Comparison of ENCODE assay signal across 8 mouse cellular contexts in the genomic region with DNA sequence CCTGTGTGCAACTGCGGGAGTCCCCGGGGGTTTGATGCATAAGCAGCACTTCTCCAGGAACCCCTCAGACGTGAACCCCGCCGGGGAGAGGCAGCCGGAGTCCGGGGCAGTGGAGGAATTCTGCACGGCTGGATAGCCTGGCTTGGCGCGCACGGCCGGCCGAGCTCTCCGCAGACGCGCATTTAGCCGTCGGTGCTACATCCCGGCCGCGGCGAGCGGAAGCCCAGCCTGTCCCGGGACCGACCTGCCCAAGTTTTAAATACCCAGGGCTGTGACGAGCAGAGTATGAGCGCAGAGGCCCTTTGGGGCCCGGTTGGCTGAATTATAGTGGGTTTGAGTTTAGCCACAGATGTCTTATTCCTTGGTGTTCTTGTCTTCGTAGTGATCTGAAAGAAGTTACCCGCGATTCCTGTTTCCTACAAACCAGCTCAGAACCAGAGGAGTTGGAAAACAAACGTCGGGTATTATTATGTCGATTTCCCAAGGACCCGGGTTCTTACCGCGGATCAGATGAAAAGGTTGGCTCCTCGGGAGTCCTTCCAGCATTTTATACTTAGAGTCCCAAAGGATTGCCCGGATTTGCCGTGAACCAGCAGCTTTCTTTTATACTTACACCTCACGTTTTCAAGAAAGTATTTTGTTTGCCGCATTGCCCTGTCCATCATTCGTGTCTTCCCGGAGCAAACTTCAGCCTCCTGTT. TPM values are rescaled to one million over a fixed set of nuclear protein-coding genes. Genes with fewer than 3 reads are reported as not detected.
DNase-seq lines count a peak whose midpoint lies in the region; ATAC-seq and TF ChIP-seq lines count a peak whose summit lies in the region.

No protein-coding gene starts in this region.

- no peak overlapping the region for H3K27ac ChIP-seq in hindbrain, embryonic 12.5 days
- no peak overlapping the region for H3K27ac ChIP-seq in liver, embryonic 15.5 days (replicated peaks)

- H3K9ac ChIP-seq in hindbrain, embryonic 12.5 days = no peak overlapping the region
- H3K9ac ChIP-seq in liver, embryonic 15.5 days = no peak overlapping the region

- peak; percentile 13 for DNase-seq in CD4-positive helper T cell, adult 2 months (ENCODE audit: low read depth, low spot score)
- peak; percentile 55 for DNase-seq in brain, embryonic 14.5 days (ENCODE audit: low read depth)
- DNase-seq in urinary bladder, postnatal 25 days (ENCODE audit: low spot score) = no peak
- DNase-seq in right cerebral cortex, adult 2 months (ENCODE audit: low spot score in 2 of 2) = no peak
- no peak for DNase-seq in thymus, postnatal 25 days

- H3K4me1 ChIP-seq in hindbrain, embryonic 12.5 days = peaks cover 17% of the 10 kb centered on the region
- peaks cover 12% of the 10 kb centered on the region for H3K4me1 ChIP-seq in liver, embryonic 15.5 days (replicated peaks)

- peak overlapping the region; percentile 47 for H3K4me3 ChIP-seq in hindbrain, embryonic 12.5 days
- H3K4me3 ChIP-seq in liver, embryonic 15.5 days (replicated peaks) = peak overlapping the region; percentile 44

- H3K4me2 ChIP-seq in hindbrain, embryonic 12.5 days (replicated peaks) = peak overlapping the region; percentile 87
- peak overlapping the region; percentile 63 for H3K4me2 ChIP-seq in liver, embryonic 15.5 days

- TF ChIP-seq CTCF in brain, embryonic 14.5 days (IDR thresholded peaks at IDR 0.05; ENCODE audit: borderline replicate concordance, extremely low read depth, insufficient read depth, insufficient read length) = no peak

- H3K27me3 ChIP-seq in hindbrain, embryonic 12.5 days = peaks cover 85% of the 10 kb centered on the region
- H3K27me3 ChIP-seq in liver, embryonic 15.5 days = peaks cover 96% of the 10 kb centered on the region

- TF ChIP-seq POLR2A in brain, embryonic 14.5 days (IDR thresholded peaks at IDR 0.05; ENCODE audit: borderline replicate concordance, extremely low read depth, insufficient read depth, insufficient read length, poor library complexity, severe bottlenecking) = no peak

- no peak; the same call in 1 of the 2 replicates for ATAC-seq in hindbrain, embryonic 12.5 days (ENCODE audit: low FRiP score)
- ATAC-seq in liver, embryonic 15.5 days (ENCODE audit: insufficient read depth) = no peak
- no peak for ATAC-seq in erythroblast, adult 5-6 weeks (replicated peaks; ENCODE audit: low FRiP score, poor library complexity, severe bottlenecking)

- WGBS in hindbrain, embryonic 12.5 days = under 1% methylated on average over 44 of the region's 44 CpGs
- 2% methylated on average over 44 of the region's 44 CpGs for WGBS in liver, embryonic 15.5 days (ENCODE audit: insufficient replicate concordance)

- H3K9me3 ChIP-seq in hindbrain, embryonic 12.5 days (replicated peaks) = no peaks in the 10 kb centered on the region
- no peaks in the 10 kb centered on the region for H3K9me3 ChIP-seq in liver, embryonic 15.5 days (replicated peaks)

- H3K36me3 ChIP-seq in hindbrain, embryonic 12.5 days = no peaks in the 10 kb centered on the region
- no peaks in the 10 kb centered on the region for H3K36me3 ChIP-seq in liver, embryonic 15.5 days (replicated peaks)

RNA-seq across cellular contexts. Expression of gene Sim1, which starts 0.7 kb away (rescaled TPM):
- 2.3 and 2.5 TPM in 2 replicates for polyA plus RNA-seq in brain, embryonic 14.5 days (2012; rRNA removed)
- 1.1 TPM in 2 replicates for polyA plus RNA-seq in hindbrain, embryonic 12.5 days (2016; fragmentation: Nextera tagmentation; extraction: Ambion mirVana)
- polyA plus RNA-seq in liver, embryonic 15.5 days (2015; fragmentation: Nextera tagmentation; extraction: Ambion mirVana) = not detected in 2 replicates
- total RNA-seq in erythroblast, adult 5-6 weeks (2015; ENCODE audit: low replicate concordance) = 0.42 TPM in 1 of 2 replicates, not detected in the other
- total RNA-seq in erythroblast, adult 5-6 weeks (2017; ENCODE audit: low replicate concordance) = not detected in 2 replicates

Comparison
In these comparisons a context has a peak if more than half of its experiments do, and no peak if none do; other contexts are left out.
1. DNase-seq: peak in CD4-positive helper T cell, adult 2 months (single experiment) and brain, embryonic 14.5 days (single experiment); none in urinary bladder, postnatal 25 days (single experiment), right cerebral cortex, adult 2 months (0 of 2) and thymus, postnatal 25 days (single experiment).